Comparison of ENCODE assay signal across 9 mouse cellular contexts in the genomic region with DNA sequence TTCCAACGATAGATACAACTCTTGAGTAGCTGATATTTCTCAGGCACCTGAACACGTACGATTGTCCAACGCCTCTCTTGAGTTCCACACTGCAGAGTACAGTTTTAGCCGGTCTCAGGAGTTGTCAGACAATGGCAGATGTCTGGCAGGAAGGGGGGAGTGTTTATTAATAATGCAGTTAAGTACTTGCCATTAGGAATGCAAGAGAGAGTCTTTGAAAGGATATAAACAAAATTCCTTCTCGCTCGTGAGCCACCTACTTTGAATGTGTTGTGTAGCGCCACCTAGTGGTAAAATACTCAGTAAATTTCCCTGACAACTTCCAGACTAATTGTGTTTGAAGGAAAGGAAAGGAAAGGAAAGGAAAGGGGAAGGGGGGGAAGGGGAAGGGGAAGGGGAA. TPM values are rescaled to one million over a fixed set of nuclear protein-coding genes. Genes with fewer than 3 reads are reported as not detected.
DNase-seq lines count a peak whose midpoint lies in the region.
"Had no signal": no experiment of that assay in that cellular context is flagged by ENCODE, and none has a peak within 500 bp of the region (broad histone marks: within the 10 kb centered on the region; RNA-seq: fewer than 3 reads in every experiment).

No protein-coding gene starts in this region.

- DNase-seq in cerebellum, adult 9-10 months = peak; percentile 48
- DNase-seq in cerebellum, adult 11-12 months = no peak
- peak; percentile 19 for DNase-seq in urinary bladder, postnatal 25 days (ENCODE audit: low spot score)
- no peak for DNase-seq in urinary bladder, adult 18-20 months (ENCODE audit: low spot score in 2 of 2)
- peak; percentile 38 for DNase-seq in heart, postnatal 4 days
- DNase-seq in layer of hippocampus, postnatal 14 days (ENCODE audit: low spot score in 2 of 2) = peak; percentile 3 to 81
- DNase-seq in naive thymus-derived CD4-positive, alpha-beta T cell, adult 2 months (ENCODE audit: low read depth) = peak; percentile 64
- no peak for DNase-seq in spleen, postnatal 14 days (ENCODE audit: low spot score in 2 of 2)

RNA-seq across cellular contexts. Expression of a gene that starts 5.7 kb away (rescaled TPM):
- total RNA-seq in heart, postnatal 4 days (2021) = not detected
- total RNA-seq in layer of hippocampus, postnatal 14 days (2021) = not detected
- total RNA-seq: left cerebral cortex, postnatal 10 days had no signal

RNA-seq across cellular contexts. Expression of a gene that starts 7.0 kb away (rescaled TPM):
- under 1 TPM; 0.26 to 0.38 TPM for total RNA-seq in heart, postnatal 4 days (2021)
- total RNA-seq in layer of hippocampus, postnatal 14 days (2021) = under 1 TPM; 0.18 to 0.36 TPM

Comparison
In these comparisons a context has a peak if more than half of its experiments do, and no peak if none do; other contexts are left out.
1. DNase-seq: peak in cerebellum, adult 9-10 months (single experiment), urinary bladder, postnatal 25 days (single experiment), heart, postnatal 4 days (single experiment), layer of hippocampus, postnatal 14 days (2 of 2) and naive thymus-derived CD4-positive, alpha-beta T cell, adult 2 months (single experiment); none in cerebellum, adult 11-12 months (single experiment), urinary bladder, adult 18-20 months (0 of 2) and spleen, postnatal 14 days (0 of 2).